Mouse (Mus musculus): Measurements from ENCODE around the gene Ubac1. TPM values are rescaled to one million over a fixed set of nuclear protein-coding genes. Genes with fewer than 3 reads are reported as not detected.

Gene Ubac1
- 72.6 and 81.4 TPM in 2 replicates for polyA plus RNA-seq (2015; fragmentation: Nextera tagmentation; extraction: Ambion mirVana)

GRCm38 (mm10) chr2:26021561-26022257 lies at the start of gene Ubac1:
Gene Ubac1 (minus strand): TSS chr2:26021747.
- Histone ChIP-seq H3K4me2 (ENCODE audit: low read depth, low read length) (peak within 1 kb of the TSS; percentile 58), H3K27me3 (ENCODE audit: control insufficient read depth, insufficient read depth, low read length) (no peaks in the 10 kb centered on the region), H3K36me3 (ENCODE audit: control insufficient read depth, insufficient read depth, low read length) (no peaks in the 10 kb centered on the region), H3K27ac (ENCODE audit: low read length) (peak within 1 kb of the TSS; percentile 91), H3K9ac (ENCODE audit: low read length) (peak within 1 kb of the TSS; percentile 86), H3K4me3 (replicated peaks; ENCODE audit: low read length) (peak within 1 kb of the TSS; percentile 83), H3K9me3 (replicated peaks; ENCODE audit: control insufficient read depth, low read length) (no peaks in the 10 kb centered on the region), H3K4me1 (ENCODE audit: control insufficient read depth, insufficient read depth, low read length) (peaks cover 9% of the 10 kb centered on the region)
- ATAC-seq (ENCODE audit: insufficient read depth, low FRiP score) = peak; percentile 94
- 4% methylated on average over 50 of the region's 50 CpGs for WGBS

- no peaks in the 10 kb centered on the region for H3K36me3 ChIP-seq (ENCODE audit: control insufficient read depth, insufficient read depth, low read length)
- H3K9me3 ChIP-seq (replicated peaks; ENCODE audit: control insufficient read depth, low read length) = no peaks in the 10 kb centered on the region
- H3K9ac ChIP-seq (ENCODE audit: low read length) = no peak overlapping the region
- WGBS = 81% methylated on average over 1 of the region's 1 CpGs
- ATAC-seq (ENCODE audit: insufficient read depth, low FRiP score) = no peak
- no peaks in the 10 kb centered on the region for H3K4me1 ChIP-seq (ENCODE audit: control insufficient read depth, insufficient read depth, low read length)
- H3K27me3 ChIP-seq (ENCODE audit: control insufficient read depth, insufficient read depth, low read length) = no peaks in the 10 kb centered on the region
- no peak overlapping the region for H3K27ac ChIP-seq (ENCODE audit: low read length)
- H3K4me2 ChIP-seq (ENCODE audit: low read depth, low read length) = no peak overlapping the region
- H3K4me3 ChIP-seq (replicated peaks; ENCODE audit: low read length) = no peak overlapping the region
Measured at GRCm38 (mm10) chr2:26068592-26068991, 47.0 kb upstream of the Ubac1 start.

- 60% methylated on average over 7 of the region's 7 CpGs for WGBS
- Histone ChIP-seq H3K9me3 (replicated peaks; ENCODE audit: control insufficient read depth, low read length) (no peaks in the 10 kb centered on the region), H3K9ac (ENCODE audit: low read length) (no peak overlapping the region), H3K4me3 (replicated peaks; ENCODE audit: low read length) (no peak overlapping the region), H3K36me3 (ENCODE audit: control insufficient read depth, insufficient read depth, low read length) (no peaks in the 10 kb centered on the region), H3K4me2 (ENCODE audit: low read depth, low read length) (no peak overlapping the region), H3K27ac (ENCODE audit: low read length) (no peak overlapping the region), H3K4me1 (ENCODE audit: control insufficient read depth, insufficient read depth, low read length) (no peaks in the 10 kb centered on the region), H3K27me3 (ENCODE audit: control insufficient read depth, insufficient read depth, low read length) (no peaks in the 10 kb centered on the region)
- no peak for ATAC-seq (ENCODE audit: insufficient read depth, low FRiP score)
Measured at GRCm38 (mm10) chr2:26068175-26068574, 46.6 kb upstream of the Ubac1 start.

- H3K9ac ChIP-seq (ENCODE audit: low read length) = no peak overlapping the region
- ATAC-seq (ENCODE audit: insufficient read depth, low FRiP score) = no peak
- no peak overlapping the region for H3K4me3 ChIP-seq (replicated peaks; ENCODE audit: low read length)
- H3K36me3 ChIP-seq (ENCODE audit: control insufficient read depth, insufficient read depth, low read length) = no peaks in the 10 kb centered on the region
- no peaks in the 10 kb centered on the region for H3K27me3 ChIP-seq (ENCODE audit: control insufficient read depth, insufficient read depth, low read length)
- H3K9me3 ChIP-seq (replicated peaks; ENCODE audit: control insufficient read depth, low read length) = no peaks in the 10 kb centered on the region
- no peak overlapping the region for H3K4me2 ChIP-seq (ENCODE audit: low read depth, low read length)
- WGBS = 85% methylated on average over 14 of the region's 14 CpGs
- H3K4me1 ChIP-seq (ENCODE audit: control insufficient read depth, insufficient read depth, low read length) = no peaks in the 10 kb centered on the region; the same call in 1 of the 2 replicates
- H3K27ac ChIP-seq (ENCODE audit: low read length) = no peak overlapping the region
Measured at GRCm38 (mm10) chr2:26066527-26066926, 45.0 kb upstream of the Ubac1 start.

- H3K27ac ChIP-seq (ENCODE audit: low read length) = no peak overlapping the region
- no peak overlapping the region for H3K4me3 ChIP-seq (replicated peaks; ENCODE audit: low read length)
- H3K9me3 ChIP-seq (replicated peaks; ENCODE audit: control insufficient read depth, low read length) = no peaks in the 10 kb centered on the region
- no peaks in the 10 kb centered on the region for H3K36me3 ChIP-seq (ENCODE audit: control insufficient read depth, insufficient read depth, low read length)
- H3K4me1 ChIP-seq (ENCODE audit: control insufficient read depth, insufficient read depth, low read length) = no peaks in the 10 kb centered on the region; the same call in 1 of the 2 replicates
- WGBS = 66% methylated on average over 13 of the region's 13 CpGs
- H3K4me2 ChIP-seq (ENCODE audit: low read depth, low read length) = no peak overlapping the region
- no peaks in the 10 kb centered on the region for H3K27me3 ChIP-seq (ENCODE audit: control insufficient read depth, insufficient read depth, low read length)
- H3K9ac ChIP-seq (ENCODE audit: low read length) = no peak overlapping the region
- no peak for ATAC-seq (ENCODE audit: insufficient read depth, low FRiP score)
Measured at GRCm38 (mm10) chr2:26062742-26063427, 41.3 kb upstream of the Ubac1 start.

- ATAC-seq (ENCODE audit: insufficient read depth, low FRiP score) = no peak
- no peak overlapping the region for H3K9ac ChIP-seq (ENCODE audit: low read length)
- no peak overlapping the region for H3K27ac ChIP-seq (ENCODE audit: low read length)
- H3K4me1 ChIP-seq (ENCODE audit: control insufficient read depth, insufficient read depth, low read length) = no peaks in the 10 kb centered on the region; the same call in 1 of the 2 replicates
- H3K36me3 ChIP-seq (ENCODE audit: control insufficient read depth, insufficient read depth, low read length) = no peaks in the 10 kb centered on the region
- H3K27me3 ChIP-seq (ENCODE audit: control insufficient read depth, insufficient read depth, low read length) = no peaks in the 10 kb centered on the region
- no peak overlapping the region for H3K4me2 ChIP-seq (ENCODE audit: low read depth, low read length)
- no peak overlapping the region for H3K4me3 ChIP-seq (replicated peaks; ENCODE audit: low read length)
- H3K9me3 ChIP-seq (replicated peaks; ENCODE audit: control insufficient read depth, low read length) = no peaks in the 10 kb centered on the region
- 52% methylated on average over 4 of the region's 4 CpGs for WGBS
Measured at GRCm38 (mm10) chr2:26062241-26062640, 40.7 kb upstream of the Ubac1 start.

GRCm38 (mm10) chr2:26061018-26061666 lies 39.6 kb upstream of the Ubac1 start:
- Histone ChIP-seq H3K4me2 (ENCODE audit: low read depth, low read length) (no peak overlapping the region), H3K4me1 (ENCODE audit: control insufficient read depth, insufficient read depth, low read length) (no peaks in the 10 kb centered on the region; the same call in 1 of the 2 replicates), H3K36me3 (ENCODE audit: control insufficient read depth, insufficient read depth, low read length) (no peaks in the 10 kb centered on the region), H3K9ac (ENCODE audit: low read length) (no peak overlapping the region), H3K27me3 (ENCODE audit: control insufficient read depth, insufficient read depth, low read length) (no peaks in the 10 kb centered on the region), H3K4me3 (replicated peaks; ENCODE audit: low read length) (no peak overlapping the region), H3K27ac (ENCODE audit: low read length) (no peak overlapping the region), H3K9me3 (replicated peaks; ENCODE audit: control insufficient read depth, low read length) (no peaks in the 10 kb centered on the region)
- WGBS = 64% methylated on average over 21 of the region's 21 CpGs
- no peak for ATAC-seq (ENCODE audit: insufficient read depth, low FRiP score)

- Histone ChIP-seq H3K9ac (ENCODE audit: low read length) (no peak overlapping the region), H3K27ac (ENCODE audit: low read length) (no peak overlapping the region), H3K4me3 (replicated peaks; ENCODE audit: low read length) (no peak overlapping the region), H3K27me3 (ENCODE audit: control insufficient read depth, insufficient read depth, low read length) (no peaks in the 10 kb centered on the region), H3K36me3 (ENCODE audit: control insufficient read depth, insufficient read depth, low read length) (no peaks in the 10 kb centered on the region), H3K4me1 (ENCODE audit: control insufficient read depth, insufficient read depth, low read length) (no peaks in the 10 kb centered on the region), H3K4me2 (ENCODE audit: low read depth, low read length) (no peak overlapping the region), H3K9me3 (replicated peaks; ENCODE audit: control insufficient read depth, low read length) (no peaks in the 10 kb centered on the region)
- WGBS = 60% methylated on average over 7 of the region's 7 CpGs
- no peak for ATAC-seq (ENCODE audit: insufficient read depth, low FRiP score)
Measured at GRCm38 (mm10) chr2:26057053-26057452, 35.5 kb upstream of the Ubac1 start.

- ATAC-seq (ENCODE audit: insufficient read depth, low FRiP score) = no peak
- no peaks in the 10 kb centered on the region for H3K36me3 ChIP-seq (ENCODE audit: control insufficient read depth, insufficient read depth, low read length)
- no peaks in the 10 kb centered on the region for H3K4me1 ChIP-seq (ENCODE audit: control insufficient read depth, insufficient read depth, low read length)
- H3K4me2 ChIP-seq (ENCODE audit: low read depth, low read length) = no peak overlapping the region
- WGBS = 58% methylated on average over 5 of the region's 5 CpGs
- H3K9ac ChIP-seq (ENCODE audit: low read length) = no peak overlapping the region
- no peaks in the 10 kb centered on the region for H3K9me3 ChIP-seq (replicated peaks; ENCODE audit: control insufficient read depth, low read length)
- no peak overlapping the region for H3K4me3 ChIP-seq (replicated peaks; ENCODE audit: low read length)
- H3K27ac ChIP-seq (ENCODE audit: low read length) = peak overlapping the region; percentile 20; the same call in 1 of the 2 replicates
- no peaks in the 10 kb centered on the region for H3K27me3 ChIP-seq (ENCODE audit: control insufficient read depth, insufficient read depth, low read length)
Measured at GRCm38 (mm10) chr2:26056226-26056625, 34.7 kb upstream of the Ubac1 start.
